Mouse (Mus musculus) heart, adult 10 weeks (tissue): ENCODE measurements around the gene Mospd1. TPM values are rescaled to one million over a fixed set of nuclear protein-coding genes. Genes with fewer than 3 reads are reported as not detected.

Experiments used
- polyA plus RNA-seq: library from polyadenylated mRNA; stranded (reverse); fragments of 350-450 nt; fragmentation: Illumina TruSeq; extraction: RNeasy Lipid Tissue Mini Kit (QIAGEN cat#74804); gene quantifications from one replicate; pipeline ENCODE4 v1.2.3, GENCODE M21; 2014; ENCODE audit warnings: low read depth, low replicate concordance

The Mospd1 gene
- polyA plus RNA-seq, result 46.8 TPM

GRCm38 (mm10) chrX:53370366-53370740 is at the start of gene Mospd1:
TSS of gene Mospd1 (minus strand) at chrX:53370502.

Other genes with a start within 250 kb of the Mospd1 start
- gene Plac1, start 130.4 kb downstream of the Mospd1 start, polyA plus RNA-seq, result not detected
- 5.1 TPM for gene Fam122b, start 100.7 kb downstream of the Mospd1 start, polyA plus RNA-seq
- gene Fam122c, start 97.1 kb downstream of the Mospd1 start, polyA plus RNA-seq, result not detected
- gene Etd, start 64.4 kb upstream of the Mospd1 start, polyA plus RNA-seq, result not detected
- gene Rtl8c, start 237.5 kb upstream of the Mospd1 start, polyA plus RNA-seq, result 15.5 TPM
- not detected for gene Gm14597, start 238.5 kb upstream of the Mospd1 start, polyA plus RNA-seq